Mouse (Mus musculus) midbrain, embryonic 13.5 days (tissue): Measurements from ENCODE around the gene Hs6st2. TPM values are rescaled to one million over a fixed set of nuclear protein-coding genes. Genes with fewer than 3 reads are reported as not detected.
A peak's percentile ranks its signal among the peaks of the same experiment; 100 is the strongest.

Source experiments
- ATAC-seq: fragments of 200-750 bp; cut with Nextera tagmentation; 2 replicates; pipeline ENCODE4 v1.8.0; 2017; ENCODE audit warnings: mild to moderate bottlenecking, moderate TSS enrichment, moderate library complexity
- H3K27ac ChIP-seq: fragments of 300-500 bp; sonication (generic); 2 replicates; pipeline ENCODE4 v1.5.1; 2015; ENCODE audit warnings: inconsistent platforms, mild to moderate bottlenecking, moderate library complexity
- H3K27me3 ChIP-seq: fragments of 300-500 bp; sonication (generic); 2 replicates; pipeline ENCODE4 v1.6.1; 2015; ENCODE audit warnings: mild to moderate bottlenecking, inconsistent platforms
- H3K36me3 ChIP-seq: fragments of 300-500 bp; sonication (generic); 2 replicates; pipeline ENCODE4 v1.6.1; 2015; ENCODE audit warnings: mild to moderate bottlenecking, inconsistent platforms
- H3K4me1 ChIP-seq: fragments of 300-500 bp; sonication (generic); replicated peaks from 2 replicates; pipeline ENCODE4 v1.6.1; 2015; ENCODE audit warnings: inconsistent platforms
- H3K4me2 ChIP-seq: fragments of 300-500 bp; sonication (generic); replicated peaks from 2 replicates; pipeline ENCODE4 v1.6.1; 2015; ENCODE audit warnings: moderate library complexity, mild to moderate bottlenecking, inconsistent platforms
- H3K4me3 ChIP-seq: fragments of 300-500 bp; sonication (generic); replicated peaks from 2 replicates; pipeline ENCODE4 v1.5.1; 2015; ENCODE audit warnings: mild to moderate bottlenecking, inconsistent platforms
- H3K9ac ChIP-seq: fragments of 300-500 bp; sonication (generic); replicated peaks from 2 replicates; pipeline ENCODE4 v1.6.1; 2015; ENCODE audit warnings: mild to moderate bottlenecking, inconsistent platforms
- H3K9me3 ChIP-seq: fragments of 300-500 bp; sonication (generic); 2 replicates; pipeline ENCODE4 v1.6.1; 2016; ENCODE audit warnings: mild to moderate bottlenecking, inconsistent platforms
- WGBS: fragments of 180-500 bp; shearing (Covaris S2); methylation state at CpG from one replicate; pipeline ENCODE4 v1.1.7; 2015; 5-methylcytosine and 5-hydroxymethylcytosine counted together
- polyA plus RNA-seq: library from polyadenylated mRNA; unstranded; fragments of >200 nt; fragmentation: Nextera tagmentation; extraction: Ambion mirVana; gene quantifications from 2 replicates; pipeline ENCODE4 v1.2.1, GENCODE M21; 2015

Gene Hs6st2
- polyA plus RNA-seq, 1 experiment from 2014 or later, result 16.8 TPM

GRCm38 (mm10) chrX:51539626-51540025, 142.0 kb downstream of the Hs6st2 start:
- no peak for ATAC-seq

DNA sequence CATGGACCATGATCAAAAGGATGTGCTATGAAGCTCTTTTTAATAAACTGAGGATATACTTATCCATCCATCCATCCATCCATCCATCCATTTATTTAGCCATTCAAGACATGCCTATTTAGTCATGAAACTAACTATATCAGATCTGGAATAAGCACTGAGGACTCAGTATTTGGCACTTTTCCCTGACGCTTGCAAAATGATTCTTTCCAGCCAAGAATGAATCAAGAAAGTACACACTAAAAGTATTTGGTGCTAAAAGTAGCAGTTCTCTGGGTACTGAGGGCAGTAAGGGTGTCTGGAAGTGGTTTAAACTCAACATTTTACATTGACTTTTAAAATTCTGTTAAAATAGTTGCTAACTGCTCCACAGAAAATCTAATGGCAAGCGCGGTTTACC, 144.6 kb downstream of the Hs6st2 start:
- Histone ChIP-seq H3K27ac (no peak overlapping the region), H3K9ac (no peak overlapping the region), H3K9me3 (no peaks in the 10 kb centered on the region), H3K4me3 (no peak overlapping the region), H3K27me3 (no peaks in the 10 kb centered on the region), H3K4me2 (no peak overlapping the region), H3K4me1 (no peaks in the 10 kb centered on the region), H3K36me3 (no peaks in the 10 kb centered on the region)
- ATAC-seq, result no peak
- WGBS, result 94% methylated on average over 3 of the region's 3 CpGs

More at GRCm38 (mm10) chrX:51539626-51540025, 142.0 kb downstream of the Hs6st2 start:
- WGBS, result 72% methylated on average over 5 of the region's 5 CpGs
- Histone ChIP-seq H3K4me2 (no peak overlapping the region), H3K4me1 (no peaks in the 10 kb centered on the region), H3K4me3 (no peak overlapping the region), H3K27ac (no peak overlapping the region), H3K9me3 (no peaks in the 10 kb centered on the region), H3K9ac (no peak overlapping the region), H3K36me3 (no peaks in the 10 kb centered on the region), H3K27me3 (no peaks in the 10 kb centered on the region)

DNA sequence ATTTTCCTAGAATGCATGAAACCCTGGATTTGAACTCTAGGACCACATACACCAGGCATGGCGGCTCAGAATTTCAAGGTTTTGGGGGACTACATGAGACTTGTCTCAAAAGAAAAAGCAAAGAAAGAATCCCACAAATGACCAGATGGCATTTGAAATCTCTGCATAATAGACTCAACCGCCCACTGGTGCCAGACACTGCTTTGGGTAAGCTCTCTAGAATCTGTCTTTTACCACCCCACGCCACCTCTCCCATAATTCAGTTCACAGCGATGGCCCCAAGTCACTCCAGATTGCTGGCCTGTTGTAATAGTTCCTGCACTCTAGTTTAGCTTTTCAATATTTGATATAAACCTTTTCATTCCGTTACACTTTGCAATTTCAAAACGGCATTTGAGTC, 146.4 kb downstream of the Hs6st2 start:
- Histone ChIP-seq H3K9me3 (no peaks in the 10 kb centered on the region), H3K4me3 (no peak overlapping the region), H3K27me3 (no peaks in the 10 kb centered on the region), H3K9ac (no peak overlapping the region), H3K4me2 (no peak overlapping the region), H3K36me3 (no peaks in the 10 kb centered on the region), H3K4me1 (no peaks in the 10 kb centered on the region), H3K27ac (no peak overlapping the region)
- ATAC-seq, result no peak
- WGBS, result 89% methylated on average over 6 of the region's 6 CpGs

DNA sequence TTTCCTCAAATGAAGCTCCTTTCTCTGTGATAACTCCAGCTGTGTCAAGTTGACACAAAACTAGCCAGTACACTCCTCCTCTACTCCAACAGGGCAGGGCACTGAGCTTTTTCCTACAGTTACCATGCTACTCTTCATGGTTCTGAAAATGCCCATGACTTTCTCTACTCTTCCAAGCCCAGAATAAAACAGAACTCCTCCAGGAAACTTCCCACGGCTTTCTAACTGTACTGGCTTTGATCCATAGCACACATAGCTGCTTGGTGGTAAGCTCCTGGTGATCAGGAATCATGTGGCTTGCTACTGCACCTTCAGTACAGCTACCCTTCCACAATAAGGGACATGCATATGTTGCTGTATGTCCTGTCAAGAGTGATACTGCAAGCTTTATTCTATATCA, 150.5 kb downstream of the Hs6st2 start:
- Histone ChIP-seq H3K9me3 (no peaks in the 10 kb centered on the region), H3K27ac (no peak overlapping the region), H3K36me3 (no peaks in the 10 kb centered on the region), H3K9ac (no peak overlapping the region), H3K4me1 (no peaks in the 10 kb centered on the region), H3K4me2 (no peak overlapping the region), H3K4me3 (no peak overlapping the region), H3K27me3 (no peaks in the 10 kb centered on the region)
- 81% methylated on average over 1 of the region's 1 CpGs for WGBS
- no peak for ATAC-seq

GRCm38 (mm10) chrX:51528601-51529000, 153.1 kb downstream of the Hs6st2 start:
- H3K4me1 ChIP-seq, result no peaks in the 10 kb centered on the region
- ATAC-seq, result no peak
- no peaks in the 10 kb centered on the region for H3K27me3 ChIP-seq
- no peak overlapping the region for H3K4me3 ChIP-seq
- H3K36me3 ChIP-seq, result no peaks in the 10 kb centered on the region
- H3K27ac ChIP-seq, result no peak overlapping the region
- H3K4me2 ChIP-seq, result no peak overlapping the region
- no peaks in the 10 kb centered on the region for H3K9me3 ChIP-seq
- no peak overlapping the region for H3K9ac ChIP-seq

GRCm38 (mm10) chrX:51514831-51515230, 166.8 kb downstream of the Hs6st2 start:
- ATAC-seq, result no peak
- no peaks in the 10 kb centered on the region for H3K9me3 ChIP-seq
- H3K4me1 ChIP-seq, result no peaks in the 10 kb centered on the region
- 30% methylated on average over 1 of the region's 1 CpGs for WGBS
- H3K27me3 ChIP-seq, result no peaks in the 10 kb centered on the region
- H3K9ac ChIP-seq, result no peak overlapping the region
- H3K4me2 ChIP-seq, result no peak overlapping the region
- no peak overlapping the region for H3K27ac ChIP-seq
- no peaks in the 10 kb centered on the region for H3K36me3 ChIP-seq
- no peak overlapping the region for H3K4me3 ChIP-seq

DNA sequence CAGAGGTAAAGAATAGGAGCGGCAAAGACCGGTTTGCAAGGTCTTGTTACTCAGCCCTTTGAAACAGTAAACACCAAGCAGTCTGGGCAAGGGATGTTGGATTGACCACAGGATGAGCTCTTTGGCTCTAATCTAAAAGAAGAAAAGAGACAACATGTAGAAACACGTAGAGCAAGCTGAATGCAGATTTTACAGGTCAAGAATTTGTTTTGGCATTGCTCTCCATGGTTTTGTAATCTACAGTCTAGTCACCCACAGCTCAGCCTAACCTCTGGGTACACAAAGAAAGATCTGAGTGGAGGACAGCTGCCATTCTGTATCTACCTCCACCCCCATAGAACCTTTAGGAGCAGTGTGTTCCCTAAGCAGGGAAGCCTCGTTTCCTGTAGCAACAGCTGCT, 175.1 kb downstream of the Hs6st2 start:
- 74% methylated on average over 4 of the region's 4 CpGs for WGBS
- ATAC-seq, result no peak
- no peak overlapping the region for H3K4me3 ChIP-seq

DNA sequence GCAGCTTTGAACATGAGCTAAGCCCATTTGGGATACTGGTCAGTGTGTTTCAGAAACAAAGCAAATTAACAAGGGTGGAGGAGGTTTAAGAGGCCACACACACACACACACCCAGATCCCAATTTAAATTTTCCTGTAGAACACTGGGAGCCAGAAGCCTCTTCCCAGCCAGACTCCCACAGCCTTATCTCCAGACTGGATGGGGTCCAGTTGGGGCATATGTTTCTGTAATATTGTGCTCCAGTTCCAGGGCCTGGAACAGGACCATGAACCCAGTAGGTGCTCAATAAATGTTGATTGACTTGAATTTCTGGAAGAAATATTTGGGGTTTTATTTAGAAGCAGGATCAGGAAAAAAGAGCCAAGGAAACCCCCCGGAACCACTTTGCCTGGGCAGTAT, 176.0 kb downstream of the Hs6st2 start:
- no peaks in the 10 kb centered on the region for H3K36me3 ChIP-seq
- H3K27ac ChIP-seq, result no peak overlapping the region
- H3K4me3 ChIP-seq, result no peak overlapping the region
- no peak overlapping the region for H3K9ac ChIP-seq
- no peak overlapping the region for H3K4me2 ChIP-seq
- no peak for ATAC-seq
- H3K4me1 ChIP-seq, result no peaks in the 10 kb centered on the region
- WGBS, result 86% methylated on average over 1 of the region's 1 CpGs
- no peaks in the 10 kb centered on the region for H3K9me3 ChIP-seq
- H3K27me3 ChIP-seq, result no peaks in the 10 kb centered on the region

More for the DNA sequence above, 175.1 kb downstream of the Hs6st2 start:
- no peaks in the 10 kb centered on the region for H3K27me3 ChIP-seq
- H3K9me3 ChIP-seq, result no peaks in the 10 kb centered on the region
- no peaks in the 10 kb centered on the region for H3K36me3 ChIP-seq
- H3K9ac ChIP-seq, result no peak overlapping the region
- no peaks in the 10 kb centered on the region for H3K4me1 ChIP-seq
- H3K4me2 ChIP-seq, result no peak overlapping the region
- no peak overlapping the region for H3K27ac ChIP-seq

DNA sequence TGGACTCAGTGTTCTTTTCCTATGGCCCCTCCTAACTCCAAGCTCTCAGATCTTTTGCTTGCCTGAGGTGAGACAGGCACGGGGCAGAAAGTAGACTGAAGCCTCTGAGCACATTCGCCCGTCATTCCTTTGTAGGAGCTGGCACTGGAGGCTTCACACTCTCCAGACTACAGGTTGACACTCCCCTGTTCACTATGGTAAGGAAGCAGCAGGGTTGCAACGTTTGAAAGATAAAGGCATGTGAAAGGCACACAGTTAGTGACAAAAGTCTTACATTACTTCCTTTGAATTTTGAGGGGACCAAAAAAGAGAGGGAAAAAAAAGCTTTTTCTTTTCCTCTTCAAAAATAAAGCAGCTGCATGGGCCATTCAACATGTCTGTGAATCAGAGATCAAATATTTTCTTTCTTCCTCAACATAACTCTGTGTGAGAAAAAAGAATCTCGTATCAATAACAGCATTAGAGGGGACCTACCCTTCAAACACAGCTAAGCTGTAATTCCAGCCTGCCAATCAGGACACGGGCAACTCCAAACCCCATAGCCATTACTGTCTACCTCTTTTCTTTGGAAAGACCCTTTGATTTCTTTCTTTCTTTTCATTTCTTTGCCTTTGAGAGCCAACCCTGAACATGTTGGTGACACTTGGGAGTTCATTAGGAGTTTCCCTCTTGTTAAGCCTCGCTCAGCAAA, 177.7 kb downstream of the Hs6st2 start:
- H3K27ac ChIP-seq, result no peak overlapping the region
- ATAC-seq, result peak; percentile 37; the same call in 1 of the 2 replicates
- no peaks in the 10 kb centered on the region for H3K9me3 ChIP-seq
- H3K9ac ChIP-seq, result no peak overlapping the region
- H3K4me1 ChIP-seq, result no peaks in the 10 kb centered on the region
- whole genome bisulfite sequencing, result 45% methylated on average over 7 of the region's 7 CpGs
- H3K36me3 ChIP-seq, result no peaks in the 10 kb centered on the region
- H3K4me2 ChIP-seq, result no peak overlapping the region
- H3K4me3 ChIP-seq, result no peak overlapping the region
- no peaks in the 10 kb centered on the region for H3K27me3 ChIP-seq

- Histone ChIP-seq H3K4me3 (no peak overlapping the region), H3K4me1 (no peaks in the 10 kb centered on the region), H3K36me3 (no peaks in the 10 kb centered on the region), H3K4me2 (no peak overlapping the region), H3K27ac (no peak overlapping the region), H3K27me3 (no peaks in the 10 kb centered on the region), H3K9ac (no peak overlapping the region), H3K9me3 (no peaks in the 10 kb centered on the region)
- 62% methylated on average over 1 of the region's 1 CpGs for WGBS
- ATAC-seq, result no peak
Measured at GRCm38 (mm10) chrX:51497831-51498230, 183.8 kb downstream of the Hs6st2 start.

DNA sequence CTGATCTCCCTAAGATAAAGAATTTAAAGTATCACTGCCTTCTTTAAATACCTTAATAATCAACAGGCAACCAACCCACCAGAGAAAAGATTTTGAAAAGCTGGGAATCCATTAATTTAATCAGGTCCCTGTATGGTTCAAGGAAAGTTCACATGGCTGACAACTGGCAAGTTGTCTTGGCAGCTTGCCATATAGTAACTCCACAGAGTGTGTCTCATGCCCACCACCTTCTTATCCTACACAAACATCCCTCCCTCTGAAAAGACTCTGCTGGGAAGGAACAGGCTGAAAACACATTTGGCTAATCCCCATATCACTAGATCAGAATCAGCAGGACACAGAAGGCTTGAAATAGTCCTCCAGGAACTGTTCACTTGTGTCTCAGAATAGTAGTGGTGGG, 193.3 kb downstream of the Hs6st2 start:
- H3K36me3 ChIP-seq, result no peaks in the 10 kb centered on the region
- H3K9me3 ChIP-seq, result no peaks in the 10 kb centered on the region
- H3K9ac ChIP-seq, result no peak overlapping the region
- ATAC-seq, result no peak
- H3K27me3 ChIP-seq, result no peaks in the 10 kb centered on the region
- no peaks in the 10 kb centered on the region for H3K4me1 ChIP-seq
- H3K27ac ChIP-seq, result no peak overlapping the region
- no peak overlapping the region for H3K4me3 ChIP-seq
- H3K4me2 ChIP-seq, result no peak overlapping the region

DNA sequence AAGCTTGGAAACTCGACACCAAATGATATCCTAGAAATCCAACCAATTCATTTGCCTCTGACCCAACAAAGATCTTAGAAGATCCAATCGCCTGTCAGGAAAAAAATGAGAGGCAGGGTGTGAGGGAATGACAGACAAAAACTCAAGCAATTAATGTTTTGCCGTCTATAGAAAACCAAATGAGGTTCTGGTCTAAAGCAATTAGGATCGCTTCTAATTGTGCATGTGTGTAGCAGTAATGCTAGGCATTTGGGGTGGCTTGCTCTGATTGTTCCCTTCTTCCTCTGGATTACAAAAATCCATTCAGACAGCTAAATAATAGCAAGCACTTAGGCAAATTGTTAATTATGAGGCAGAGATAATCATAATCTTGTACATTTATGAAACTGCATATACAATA, 212.2 kb downstream of the Hs6st2 start:
- no peaks in the 10 kb centered on the region for H3K27me3 ChIP-seq
- H3K4me2 ChIP-seq, result no peak overlapping the region
- H3K9me3 ChIP-seq, result no peaks in the 10 kb centered on the region
- H3K4me3 ChIP-seq, result no peak overlapping the region
- H3K36me3 ChIP-seq, result no peaks in the 10 kb centered on the region
- H3K27ac ChIP-seq, result no peak overlapping the region
- no peaks in the 10 kb centered on the region for H3K4me1 ChIP-seq
- ATAC-seq, result no peak
- WGBS, result 69% methylated on average over 4 of the region's 4 CpGs
- no peak overlapping the region for H3K9ac ChIP-seq

- Histone ChIP-seq H3K9me3 (no peaks in the 10 kb centered on the region), H3K4me3 (no peak overlapping the region), H3K9ac (no peak overlapping the region), H3K4me2 (no peak overlapping the region), H3K27me3 (no peaks in the 10 kb centered on the region), H3K36me3 (no peaks in the 10 kb centered on the region), H3K4me1 (no peaks in the 10 kb centered on the region), H3K27ac (no peak overlapping the region)
- no peak for ATAC-seq
- 80% methylated on average over 3 of the region's 3 CpGs for WGBS
Measured at GRCm38 (mm10) chrX:51461413-51461812, 220.2 kb downstream of the Hs6st2 start.
